Mouse (Mus musculus) CH12.LX (cell line): ENCODE results near the gene Dnajc1. TPM values are rescaled to one million over a fixed set of nuclear protein-coding genes. Genes with fewer than 3 reads are reported as not detected.

Experiments
- DNase-seq: peaks from one replicate; pipeline ENCODE4 v3.0.0-alpha.2; 2013; ENCODE audit errors: extremely low read depth
- H3K27ac ChIP-seq: 2 replicates; pipeline ENCODE4 v1.5.1; 2012; ENCODE audit warnings: low read depth, mild to moderate bottlenecking, control low read depth, moderate library complexity; ENCODE audit not compliant: insufficient read depth
- H3K27me3 ChIP-seq: replicated peaks from 2 replicates; pipeline ENCODE3; 2012; ENCODE audit warnings: inconsistent platforms
- H3K36me3 ChIP-seq, 2 experiments: replicated peaks in 1 of 2; 2 replicates each; pipeline versions ENCODE3 to v1.6.1; 2012; ENCODE audit warnings: inconsistent platforms in 1 of 2, low read length in 1 of 2, mild to moderate bottlenecking in 1 of 2, mixed read lengths in 1 of 2, moderate library complexity in 1 of 2; ENCODE audit not compliant: control insufficient read depth in 1 of 2, insufficient read depth in 1 of 2
- H3K4me1 ChIP-seq, 2 experiments: 2 replicates each; pipeline ENCODE4 v1.6.1; 2012; ENCODE audit warnings: inconsistent platforms in 1 of 2, moderate library complexity in 1 of 2; ENCODE audit not compliant: insufficient read depth in 2 of 2, control insufficient read depth in 1 of 2
- H3K4me2 ChIP-seq: 2 replicates; pipeline ENCODE4 v1.6.1; 2012; ENCODE audit warnings: low read depth, mild to moderate bottlenecking, control low read depth; ENCODE audit not compliant: poor library complexity, insufficient read depth, severe bottlenecking
- H3K4me3 ChIP-seq, 3 experiments: fragments of 150-350 bp in 1 of 3; sonication (generic) in 1 of 3; replicated peaks in 1 of 3; 2 replicates each; pipeline versions ENCODE3 to v1.5.1; 2011 to 2012; ENCODE audit warnings: low read depth in 2 of 3, low read length in 2 of 3, mild to moderate bottlenecking in 2 of 3, moderate library complexity in 2 of 3, control low read depth in 1 of 3, improper control_type of control experiment in 1 of 3, inconsistent platforms in 1 of 3, mixed read lengths in 1 of 3; ENCODE audit not compliant: poor library complexity in 1 of 3
- H3K79me2 ChIP-seq: replicated peaks from 2 replicates; pipeline ENCODE4 v1.6.1; 2012; ENCODE audit warnings: mild to moderate bottlenecking, moderate library complexity; ENCODE audit not compliant: control insufficient read depth, poor library complexity, insufficient read depth, severe bottlenecking; ENCODE audit errors: extremely low read depth
- H3K9ac ChIP-seq: 2 replicates; pipeline ENCODE4 v1.6.1; 2012; ENCODE audit warnings: low read depth, mild to moderate bottlenecking, control low read depth, moderate library complexity; ENCODE audit not compliant: insufficient read depth
- H3K9me3 ChIP-seq: replicated peaks from 2 replicates; pipeline ENCODE3; 2012; ENCODE audit warnings: low read length, inconsistent platforms, mixed read lengths
- BHLHE40 ChIP-seq: IDR thresholded peaks from 2 replicates; pipeline ENCODE4 v1.6.1; 2011; ENCODE audit warnings: mild to moderate bottlenecking, low read depth, low read length, improper control_type of control experiment
- CTCF ChIP-seq, 2 experiments: IDR thresholded peaks in 1 of 2; conservative IDR thresholded peaks in 1 of 2; 2 replicates each; pipeline ENCODE4 v1.5.1; 2011 to 2012; ENCODE audit warnings: low read depth in 2 of 2, low read length in 2 of 2, improper control_type of control experiment in 1 of 2, inconsistent platforms in 1 of 2, mild to moderate bottlenecking in 1 of 2, moderate library complexity in 1 of 2
- E2F4 ChIP-seq: IDR thresholded peaks from 2 replicates; pipeline ENCODE4 v1.6.1; 2011; ENCODE audit warnings: low read depth, low read length, improper control_type of control experiment; ENCODE audit not compliant: insufficient replicate concordance
- GABPA ChIP-seq: IDR thresholded peaks from 2 replicates; pipeline ENCODE4 v1.6.1; 2012; ENCODE audit warnings: low read depth, low read length, improper control_type of control experiment, inconsistent platforms; ENCODE audit not compliant: insufficient replicate concordance
- KAT2A ChIP-seq: IDR thresholded peaks from 2 replicates; pipeline ENCODE4 v1.6.1; 2012; ENCODE audit warnings: low read length, improper control_type of control experiment, inconsistent platforms; ENCODE audit not compliant: insufficient replicate concordance
- MAFK ChIP-seq: IDR thresholded peaks from 2 replicates; pipeline ENCODE4 v1.6.1; 2011; ENCODE audit warnings: low read length, improper control_type of control experiment; ENCODE audit not compliant: insufficient replicate concordance
- MAZ ChIP-seq: IDR thresholded peaks from 2 replicates; pipeline ENCODE4 v1.6.1; 2012; ENCODE audit warnings: low read depth, mild to moderate bottlenecking, inconsistent platforms, low read length, improper control_type of control experiment, moderate library complexity
- NRF1 ChIP-seq: IDR thresholded peaks from 2 replicates; pipeline ENCODE4 v1.6.1; 2014; ENCODE audit warnings: low read depth, mild to moderate bottlenecking, inconsistent platforms, low read length, improper control_type of control experiment, moderate library complexity
- RAD21 ChIP-seq: IDR thresholded peaks from 2 replicates; pipeline ENCODE4 v1.6.1; 2011; ENCODE audit warnings: low read depth, mild to moderate bottlenecking, low read length, improper control_type of control experiment, moderate library complexity
- RCOR1 ChIP-seq: conservative IDR thresholded peaks from 2 replicates; pipeline ENCODE4 v1.6.1; 2012; ENCODE audit warnings: low read depth, mild to moderate bottlenecking, inconsistent platforms, low read length, improper control_type of control experiment
- SIN3A ChIP-seq: IDR thresholded peaks from 2 replicates; pipeline ENCODE4 v1.6.1; 2012; ENCODE audit warnings: low read length, improper control_type of control experiment, inconsistent platforms
- SMC3 ChIP-seq: IDR thresholded peaks from 2 replicates; pipeline ENCODE4 v1.6.1; 2011; ENCODE audit warnings: low read depth, low read length, improper control_type of control experiment
- TBP ChIP-seq: conservative IDR thresholded peaks from 2 replicates; pipeline ENCODE4 v1.6.1; 2011; ENCODE audit warnings: low read depth, low read length, improper control_type of control experiment
- USF1 ChIP-seq: IDR thresholded peaks from 2 replicates; pipeline ENCODE4 v1.6.1; 2014; ENCODE audit warnings: low read depth, mild to moderate bottlenecking, inconsistent platforms, low read length, improper control_type of control experiment
- ZC3H11A ChIP-seq: IDR thresholded peaks from 2 replicates; pipeline ENCODE4 v1.6.1; 2012; ENCODE audit warnings: low read depth, mild to moderate bottlenecking, inconsistent platforms, low read length, improper control_type of control experiment
- ZKSCAN1 ChIP-seq: IDR thresholded peaks from 2 replicates; pipeline ENCODE4 v1.6.1; 2012; ENCODE audit warnings: low read depth, inconsistent platforms, low read length, improper control_type of control experiment, borderline replicate concordance
- dilution Hi-C: fragments of 300-500 bp; cut with MboI; formaldehyde crosslinking; loops from 2 replicates; pipeline ENCODE4 v1.14.3; 2020; ENCODE audit warnings: low sequenced_read_pairs; ENCODE audit not compliant: extremely low pct_unique_long_range_greater_than_20kb, extremely low pct_ligation_motif_present
- in situ Hi-C: fragments of 300-500 bp; cut with MboI; formaldehyde crosslinking; loops from 3 replicates; pipeline ENCODE4 v1.14.3; 2019; ENCODE audit warnings: low sequenced_read_pairs, low pct_ligation_motif_present, low pct_unique_long_range_greater_than_20kb, mixed read lengths
- polyA plus RNA-seq: library from polyadenylated mRNA; unstranded; fragments of >175 nt; gene quantifications from 2 replicates; pipeline ENCODE4 v1.2.1, GENCODE M21; 2012; ENCODE audit warnings: low read depth; ENCODE audit not compliant: insufficient read length
- total RNA-seq, 2 experiments: library from RNA; depleted of rRNA; stranded (reverse); fragments of 300-350 nt in 1 of 2; fragments of >200 nt in 1 of 2; gene quantifications; 2 replicates each; pipeline ENCODE4 v1.2.3; 2012 to 2014

Dnajc1 gene
- total and polyA plus RNA-seq, 3 experiments = 13.5 to 32.9 (median 17.1) TPM

DNA sequence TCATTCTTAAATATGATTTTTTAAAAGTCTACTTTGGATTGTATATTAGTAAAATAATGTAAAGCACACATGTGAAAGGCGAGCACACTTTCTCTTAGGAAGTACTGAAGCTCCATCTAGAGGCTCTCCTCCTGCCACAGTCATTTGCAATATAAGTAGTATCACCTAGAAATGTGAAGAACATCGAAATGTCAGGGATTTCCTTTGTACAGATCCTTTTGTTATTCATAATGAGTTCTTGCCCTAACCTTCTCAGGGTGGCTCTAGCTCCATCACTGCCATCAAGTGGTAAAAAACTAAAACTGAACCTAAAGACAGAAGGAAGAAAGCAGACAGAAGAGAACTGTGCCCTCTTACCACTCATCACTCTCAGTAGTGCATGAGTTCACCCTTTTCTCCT, 49.2 kb downstream of the Dnajc1 start:
- Histone ChIP-seq H3K27ac (no peak overlapping the region), H3K79me2 (no peaks in the 10 kb centered on the region), H3K9ac (no peak overlapping the region), H3K36me3 (peaks cover 0 to 3% of the 10 kb centered on the region in 2 experiments)
- in situ Hi-C loops = no loop called here
- TF ChIP-seq KAT2A = no peak
- no peak for TF ChIP-seq MAFK
- TF ChIP-seq NRF1 = no peak
- TF ChIP-seq CTCF (conservative IDR thresholded peaks at IDR 0.05 in 1 of 2, IDR thresholded peaks at IDR 0.05 in 1 of 2; ENCODE audit: low read depth in 2 of 2, low read length in 2 of 2) = peak in 1 of 2 experiments; percentile 66; a peak in 2 of 4 replicates
- no peak for TF ChIP-seq SIN3A
- peak; percentile 68 for TF ChIP-seq RAD21
- TF ChIP-seq BHLHE40 = no peak
- TF ChIP-seq ZC3H11A = no peak
- TF ChIP-seq SMC3 = peak; percentile 57
- TF ChIP-seq, all 38 proteins: peak for 3
- no peak overlapping the region for H3K4me3 ChIP-seq
- dilution Hi-C loops = no loop called here
- H3K4me2 ChIP-seq = no peak overlapping the region
- DNase-seq = peak; percentile 31
- H3K9me3 ChIP-seq = no peaks in the 10 kb centered on the region
- no peaks in the 10 kb centered on the region; a peak in 1 of 4 replicates for H3K4me1 ChIP-seq
- no peaks in the 10 kb centered on the region for H3K27me3 ChIP-seq

- peaks cover 0 to 14% of the 10 kb centered on the region in 2 experiments for H3K36me3 ChIP-seq
- dilution Hi-C loops = no loop called here
- peaks cover 12% of the 10 kb centered on the region for H3K9me3 ChIP-seq
These were observed 74.0 kb downstream of the Dnajc1 start for GRCm38 (mm10) chr2:18318671-18319070.

DNA sequence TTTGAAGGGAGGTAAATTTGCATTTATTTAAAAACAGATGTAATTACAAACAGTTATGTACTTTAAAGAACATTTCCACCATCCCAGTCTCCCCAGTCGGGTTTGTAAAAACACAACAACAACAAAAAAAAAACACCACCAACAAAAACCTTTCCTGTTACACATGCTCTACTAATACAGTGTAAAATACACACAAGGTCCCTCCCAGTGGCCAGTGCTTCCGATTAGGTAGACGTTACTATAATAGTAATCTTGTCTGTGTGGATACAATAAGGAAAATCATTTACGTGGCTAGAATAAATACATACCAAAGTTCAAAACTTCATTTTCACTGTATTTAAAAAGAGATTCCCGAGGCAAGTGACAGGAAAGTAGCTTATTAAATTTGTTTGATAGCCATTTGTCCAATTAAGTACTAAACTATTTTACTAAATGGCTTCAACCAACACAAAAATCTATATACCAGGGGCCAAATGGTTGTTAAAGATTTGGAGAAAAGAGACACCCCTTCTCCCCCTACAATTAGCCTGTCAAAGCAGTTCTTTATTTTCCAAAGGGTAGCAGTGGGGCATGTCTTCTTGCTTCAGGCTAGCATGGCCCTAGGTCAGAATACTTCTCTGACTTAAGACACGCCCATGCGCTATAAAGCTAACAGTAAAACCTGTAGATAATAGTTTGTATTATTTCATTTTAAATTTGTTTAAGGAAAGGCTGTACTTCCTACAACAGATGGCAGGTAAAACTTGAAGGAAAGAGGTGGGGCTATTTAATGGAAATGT, 74.9 kb downstream of the Dnajc1 start:
- Histone ChIP-seq H3K79me2 (no peaks in the 10 kb centered on the region), H3K4me2 (no peak overlapping the region), H3K27me3 (no peaks in the 10 kb centered on the region), H3K27ac (no peak overlapping the region), H3K36me3 (peaks cover 0 to 12% of the 10 kb centered on the region in 2 experiments), H3K9ac (no peak overlapping the region), H3K9me3 (peaks cover 12% of the 10 kb centered on the region)
- dilution Hi-C loops = no loop called here
- no peak for DNase-seq
- TF ChIP-seq RCOR1 (no peak), CTCF (conservative IDR thresholded peaks at IDR 0.05 in 1 of 2, IDR thresholded peaks at IDR 0.05 in 1 of 2; ENCODE audit: low read depth in 2 of 2, low read length in 2 of 2) (no peak), USF1 (no peak), TBP (no peak), MAZ (no peak), GABPA (no peak), E2F4 (no peak)
- TF ChIP-seq, all 38 proteins: peak for 0
- in situ Hi-C loops = no loop called here
- H3K4me1 ChIP-seq = no peaks in the 10 kb centered on the region
- H3K4me3 ChIP-seq = no peak overlapping the region

More at GRCm38 (mm10) chr2:18318671-18319070, 74.0 kb downstream of the Dnajc1 start:
- no peaks in the 10 kb centered on the region for H3K4me1 ChIP-seq
- no peaks in the 10 kb centered on the region for H3K79me2 ChIP-seq
- TF ChIP-seq ZKSCAN1 (no peak), CTCF (conservative IDR thresholded peaks at IDR 0.05 in 1 of 2, IDR thresholded peaks at IDR 0.05 in 1 of 2; ENCODE audit: low read depth in 2 of 2, low read length in 2 of 2) (no peak)
- in situ Hi-C loops = no loop called here
- H3K4me3 ChIP-seq = no peak overlapping the region
- no peak overlapping the region for H3K9ac ChIP-seq
- no peaks in the 10 kb centered on the region for H3K27me3 ChIP-seq
- no peak for DNase-seq
- H3K4me2 ChIP-seq = no peak overlapping the region
- H3K27ac ChIP-seq = no peak overlapping the region
